ENCODE assay signal across 23 mouse cellular contexts in the genomic region with DNA sequence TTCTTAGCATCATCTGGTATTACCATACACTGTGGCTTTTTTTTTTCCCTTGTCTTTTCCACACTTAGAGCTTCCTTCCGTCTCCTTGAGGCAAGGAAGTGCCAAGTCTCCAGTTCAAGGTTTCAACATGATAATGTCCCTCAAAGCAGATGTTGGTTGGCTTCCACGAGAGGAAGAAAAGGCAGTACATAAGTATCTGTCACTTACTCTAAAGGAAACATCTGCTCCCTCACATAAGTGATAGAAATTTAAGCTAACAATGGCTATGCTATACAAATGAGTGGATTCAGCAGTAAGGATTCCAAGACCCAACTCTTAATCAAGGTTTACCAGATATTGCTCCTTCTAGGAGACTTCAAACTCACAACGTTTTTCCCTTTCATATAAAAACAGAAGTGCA. TPM values are rescaled to one million over a fixed set of nuclear protein-coding genes. Genes with fewer than 3 reads are reported as not detected.
DNase-seq lines count a peak whose midpoint lies in the region; ATAC-seq lines count a peak whose summit lies in the region.
"Had no signal": no experiment of that assay in that cellular context is flagged by ENCODE, and none has a peak within 500 bp of the region (broad histone marks: within the 10 kb centered on the region; RNA-seq: fewer than 3 reads in every experiment).

No protein-coding gene starts in this region.

- no peaks in the 10 kb centered on the region for H3K9me3 ChIP-seq in heart, embryonic 13.5 days
- H3K9me3 ChIP-seq in heart, embryonic 12.5 days (replicated peaks): no peaks in the 10 kb centered on the region
- no peaks in the 10 kb centered on the region for H3K9me3 ChIP-seq in liver, embryonic 12.5 days (replicated peaks)
- H3K9me3 ChIP-seq in liver, embryonic 11.5 days (ENCODE audit: control insufficient read depth, low read length): no peaks in the 10 kb centered on the region
- no peaks in the 10 kb centered on the region for H3K9me3 ChIP-seq in liver, embryonic 13.5 days (replicated peaks)
- no peaks in the 10 kb centered on the region for H3K9me3 ChIP-seq in liver, embryonic 16.5 days (replicated peaks; ENCODE audit: control insufficient read depth, low read length)
- H3K9me3 ChIP-seq: forebrain, embryonic 10.5 days; G1E; hindbrain, embryonic 15.5 days; limb, embryonic 15.5 days; midbrain, embryonic 13.5 days had no signal

- no peak overlapping the region for H3K4me3 ChIP-seq in heart, embryonic 13.5 days
- no peak overlapping the region for H3K4me3 ChIP-seq in heart, embryonic 12.5 days
- no peak overlapping the region for H3K4me3 ChIP-seq in liver, embryonic 12.5 days
- H3K4me3 ChIP-seq in liver, embryonic 11.5 days (ENCODE audit: low read depth, low read length): no peak overlapping the region
- H3K4me3 ChIP-seq in liver, embryonic 13.5 days (replicated peaks): no peak overlapping the region
- no peak overlapping the region for H3K4me3 ChIP-seq in liver, embryonic 16.5 days (ENCODE audit: low read depth, low read length)
- H3K4me3 ChIP-seq: forebrain, embryonic 10.5 days; hindbrain, embryonic 15.5 days; left cerebral cortex, adult 2 months; limb, embryonic 15.5 days; midbrain, embryonic 13.5 days had no signal

- H3K4me1 ChIP-seq in heart, embryonic 13.5 days: 0 out of 2 replicates have a peak, but pooled peaks cover 4% of the 10 kb centered on the region
- peaks cover 3% of the 10 kb centered on the region; the same call in 1 of the 2 replicates for H3K4me1 ChIP-seq in heart, embryonic 12.5 days (replicated peaks)
- H3K4me1 ChIP-seq in liver, embryonic 12.5 days: no peaks in the 10 kb centered on the region
- H3K4me1 ChIP-seq in liver, embryonic 11.5 days (replicated peaks; ENCODE audit: control insufficient read depth, insufficient read depth, low read length): no peaks in the 10 kb centered on the region
- H3K4me1 ChIP-seq in liver, embryonic 13.5 days (replicated peaks): no peaks in the 10 kb centered on the region
- no peaks in the 10 kb centered on the region for H3K4me1 ChIP-seq in liver, embryonic 16.5 days (ENCODE audit: control insufficient read depth, low read depth, low read length)
- H3K4me1 ChIP-seq: hindbrain, embryonic 15.5 days; limb, embryonic 15.5 days; midbrain, embryonic 13.5 days had no signal

- WGBS in heart, embryonic 13.5 days: 38% methylated on average over 3 of the region's 3 CpGs
- 41% methylated on average over 3 of the region's 3 CpGs for WGBS in heart, embryonic 12.5 days
- 28% methylated on average over 3 of the region's 3 CpGs for WGBS in liver, embryonic 12.5 days (ENCODE audit: insufficient replicate concordance)
- WGBS in liver, embryonic 11.5 days: 36% methylated on average over 3 of the region's 3 CpGs
- WGBS in liver, embryonic 13.5 days (ENCODE audit: insufficient replicate concordance): 17% methylated on average over 3 of the region's 3 CpGs
- 23% methylated on average over 3 of the region's 3 CpGs for WGBS in liver, embryonic 16.5 days (ENCODE audit: insufficient replicate concordance)

- no peak for DNase-seq in liver, embryonic 11.5 days (ENCODE audit: low spot score)
- no peak for DNase-seq in liver, embryonic 13.5 days
- DNase-seq: B cell, adult 2 months; cerebellum, adult 11-12 months; cerebellum, postnatal 14 days; forebrain, postnatal 0 days; gastrocnemius, postnatal 36 days; kidney, adult 2 months had no signal

- ATAC-seq in heart, embryonic 13.5 days (ENCODE audit: extremely low read depth, insufficient number of reproducible peaks, low FRiP score, low TSS enrichment): no peak
- no peak for ATAC-seq in heart, embryonic 12.5 days (ENCODE audit: insufficient number of reproducible peaks, low FRiP score)
- ATAC-seq in liver, embryonic 12.5 days: peak; percentile 55
- no peak; the same call in 1 of the 2 replicates for ATAC-seq in liver, embryonic 11.5 days (replicated peaks; ENCODE audit: low FRiP score)
- ATAC-seq in liver, embryonic 13.5 days (ENCODE audit: low read depth): peak; percentile 50
- peak; percentile 55 for ATAC-seq in liver, embryonic 16.5 days (ENCODE audit: low read depth)
- ATAC-seq in megakaryocyte progenitor cell, adult 5-6 weeks (replicated peaks; ENCODE audit: poor library complexity): no peak
- ATAC-seq: forebrain, postnatal 0 days; midbrain, embryonic 13.5 days; Patski had no signal

- H3K27ac ChIP-seq in heart, embryonic 13.5 days (replicated peaks): peak overlapping the region; percentile 42; the same call in 1 of the 2 replicates
- no peak overlapping the region for H3K27ac ChIP-seq in heart, embryonic 12.5 days (ENCODE audit: poor library complexity, severe bottlenecking)
- H3K27ac ChIP-seq in liver, embryonic 12.5 days: no peak overlapping the region
- no peak overlapping the region for H3K27ac ChIP-seq in liver, embryonic 11.5 days (ENCODE audit: low read depth, low read length)
- H3K27ac ChIP-seq in liver, embryonic 13.5 days: no peak overlapping the region
- H3K27ac ChIP-seq in liver, embryonic 16.5 days (ENCODE audit: low read length): no peak overlapping the region
- H3K27ac ChIP-seq: forebrain, embryonic 10.5 days; hindbrain, embryonic 15.5 days; kidney, postnatal 0 days; left cerebral cortex, adult 2 months; limb, embryonic 15.5 days; midbrain, embryonic 13.5 days; stomach, postnatal 0 days had no signal

- H3K27me3 ChIP-seq in heart, embryonic 13.5 days (replicated peaks): no peaks in the 10 kb centered on the region
- H3K27me3 ChIP-seq in heart, embryonic 12.5 days (replicated peaks): no peaks in the 10 kb centered on the region
- H3K27me3 ChIP-seq in liver, embryonic 12.5 days (replicated peaks): no peaks in the 10 kb centered on the region
- no peaks in the 10 kb centered on the region for H3K27me3 ChIP-seq in liver, embryonic 11.5 days (replicated peaks; ENCODE audit: control insufficient read depth, insufficient read depth, low read length)
- no peaks in the 10 kb centered on the region for H3K27me3 ChIP-seq in liver, embryonic 13.5 days
- no peaks in the 10 kb centered on the region for H3K27me3 ChIP-seq in liver, embryonic 16.5 days (ENCODE audit: control insufficient read depth, insufficient read depth, low read depth, low read length)
- H3K27me3 ChIP-seq: CH12.LX; hindbrain, embryonic 15.5 days; limb, embryonic 15.5 days; midbrain, embryonic 13.5 days; Patski had no signal

- H3K4me2 ChIP-seq in heart, embryonic 13.5 days: no peak overlapping the region
- no peak overlapping the region for H3K4me2 ChIP-seq in heart, embryonic 12.5 days
- no peak overlapping the region for H3K4me2 ChIP-seq in liver, embryonic 12.5 days
- no peak overlapping the region for H3K4me2 ChIP-seq in liver, embryonic 11.5 days
- no peak overlapping the region for H3K4me2 ChIP-seq in liver, embryonic 13.5 days
- no peak overlapping the region for H3K4me2 ChIP-seq in liver, embryonic 16.5 days (ENCODE audit: low read depth, low read length)
- H3K4me2 ChIP-seq: hindbrain, embryonic 15.5 days; limb, embryonic 15.5 days; midbrain, embryonic 13.5 days had no signal

- no peak overlapping the region for H3K9ac ChIP-seq in heart, embryonic 13.5 days
- H3K9ac ChIP-seq in heart, embryonic 12.5 days: no peak overlapping the region
- H3K9ac ChIP-seq in liver, embryonic 12.5 days: no peak overlapping the region
- no peak overlapping the region for H3K9ac ChIP-seq in liver, embryonic 11.5 days (ENCODE audit: low read depth, low read length)
- H3K9ac ChIP-seq in liver, embryonic 13.5 days: no peak overlapping the region
- no peak overlapping the region for H3K9ac ChIP-seq in liver, embryonic 16.5 days (ENCODE audit: low read depth, low read length)
- H3K9ac ChIP-seq: forebrain, postnatal 0 days; hindbrain, embryonic 15.5 days; limb, embryonic 15.5 days; midbrain, embryonic 13.5 days had no signal

- no peaks in the 10 kb centered on the region for H3K36me3 ChIP-seq in heart, embryonic 13.5 days
- no peaks in the 10 kb centered on the region for H3K36me3 ChIP-seq in heart, embryonic 12.5 days
- H3K36me3 ChIP-seq in liver, embryonic 12.5 days: no peaks in the 10 kb centered on the region
- H3K36me3 ChIP-seq in liver, embryonic 11.5 days (ENCODE audit: control insufficient read depth, insufficient read depth, low read length): no peaks in the 10 kb centered on the region
- H3K36me3 ChIP-seq in liver, embryonic 13.5 days: no peaks in the 10 kb centered on the region
- no peaks in the 10 kb centered on the region for H3K36me3 ChIP-seq in liver, embryonic 16.5 days (ENCODE audit: control insufficient read depth, insufficient read depth)
- H3K36me3 ChIP-seq: forebrain, embryonic 10.5 days; G1E; hindbrain, embryonic 15.5 days; limb, embryonic 15.5 days; midbrain, embryonic 13.5 days had no signal

RNA-seq across cellular contexts. Expression of a gene that starts 10.3 kb away (rescaled TPM):
- 74.1 and 80.4 TPM in 2 replicates for polyA plus RNA-seq in heart, embryonic 13.5 days (2015; fragmentation: Nextera tagmentation; extraction: Ambion mirVana)
- polyA plus RNA-seq in heart, embryonic 12.5 days (2016; fragmentation: Nextera tagmentation; extraction: Ambion mirVana): 57.4 and 59.2 TPM in 2 replicates
- polyA plus RNA-seq in liver, embryonic 12.5 days (2016; fragmentation: Nextera tagmentation; extraction: Ambion mirVana): 10.3 and 11.0 TPM in 2 replicates
- polyA plus RNA-seq in liver, embryonic 11.5 days (2014; fragmentation: Nextera tagmentation; extraction: Ambion mirVana): 11.3 and 11.9 TPM in 2 replicates
- polyA plus RNA-seq in liver, embryonic 13.5 days (2015; fragmentation: Nextera tagmentation; extraction: Ambion mirVana): 16.0 and 19.8 TPM in 2 replicates
- 36.8 and 40.2 TPM in 2 replicates for polyA plus RNA-seq in liver, embryonic 16.5 days (2015; fragmentation: Nextera tagmentation; extraction: Ambion mirVana)
- total RNA-seq in megakaryocyte progenitor cell, adult 5-6 weeks (2015): 0.98 and 1.6 TPM in 2 replicates
- total RNA-seq in megakaryocyte progenitor cell, adult 5-6 weeks (2017): 0.92 and 2.9 TPM in 2 replicates
- polyA plus RNA-seq: G1E had no signal

Comparison
In these comparisons a context has a peak if more than half of its experiments do, and no peak if none do; other contexts are left out.
1. ATAC-seq: peak in liver, embryonic 12.5 days (single experiment), liver, embryonic 13.5 days (single experiment) and liver, embryonic 16.5 days (single experiment); none in heart, embryonic 13.5 days (single experiment), heart, embryonic 12.5 days (single experiment), liver, embryonic 11.5 days (single experiment) and megakaryocyte progenitor cell, adult 5-6 weeks (single experiment).